Mouse (Mus musculus): ENCODE results near the gene Cbln1. TPM values are rescaled to one million over a fixed set of nuclear protein-coding genes. Genes with fewer than 3 reads are reported as not detected.

The Cbln1 gene
- total RNA-seq (2023), result not detected

DNA sequence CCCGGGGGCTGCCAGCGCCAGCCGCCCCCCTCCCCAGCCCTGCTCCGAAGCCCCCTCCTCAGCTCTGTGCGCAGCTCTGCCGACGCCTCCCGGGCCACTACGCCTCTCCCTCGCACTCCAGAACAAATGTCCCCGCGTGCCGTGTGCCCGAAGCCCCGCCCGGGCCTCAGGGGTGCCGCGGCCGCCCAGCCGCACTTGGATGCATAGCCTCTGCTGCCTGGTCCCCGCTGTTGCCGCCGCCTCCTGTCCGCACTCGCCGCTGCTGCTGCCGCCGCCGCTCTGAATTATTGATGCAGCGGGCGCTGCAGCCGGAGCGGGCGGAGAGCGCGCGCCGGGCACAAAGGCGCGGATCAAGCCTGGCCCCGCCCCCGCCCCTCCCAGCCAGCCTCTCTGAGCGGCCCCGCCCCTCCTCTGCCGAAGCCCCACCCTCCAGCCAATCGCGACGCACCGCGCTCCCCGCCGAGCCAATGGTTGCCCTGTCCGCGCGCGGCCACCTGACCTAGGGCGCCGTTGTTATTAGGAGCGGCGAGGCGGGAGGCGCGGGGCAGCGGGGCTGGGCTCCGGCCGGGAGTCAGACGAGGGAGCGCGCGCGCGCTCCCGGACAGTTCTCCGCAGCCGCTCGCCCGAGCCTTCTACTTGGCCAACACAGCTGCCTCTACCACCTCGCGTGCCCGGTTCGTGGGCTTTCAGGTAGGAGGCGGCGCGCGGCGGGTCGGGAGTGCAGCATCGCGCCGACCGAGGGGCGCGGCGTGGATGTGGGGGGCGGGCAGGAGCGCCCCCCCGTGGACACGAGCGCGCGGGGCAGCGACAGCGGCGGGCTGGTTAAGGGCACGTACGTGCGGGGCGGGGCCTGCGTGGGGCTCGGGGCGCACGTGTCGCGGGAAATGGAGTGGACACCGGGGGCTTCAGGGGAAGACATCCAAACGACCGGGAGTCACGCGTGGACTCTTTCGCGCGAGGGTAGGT lies at the start of gene Cbln1:
Gene Cbln1, minus strand, starts transcription at position 339 of the 966 bp plus-strand sequence.

Other genes with a start within 250 kb of the Cbln1 start
- gene 4933402J07Rik, start 91.2 kb upstream of the Cbln1 start, total RNA-seq (2023), result not detected